Mouse (Mus musculus) heart, postnatal 0 days (tissue): ENCODE data around the gene Cacna1e.

Experiments
- CTCF ChIP-seq: IDR thresholded peaks from 2 replicates; pipeline ENCODE4 v1.5.1; 2016; ENCODE audit warnings: antibody characterized with exemption, control low read depth, low read depth
- EP300 ChIP-seq: IDR thresholded peaks from 2 replicates; pipeline ENCODE4 v1.6.1; 2016; ENCODE audit warnings: antibody characterized with exemption, low read depth

DNA sequence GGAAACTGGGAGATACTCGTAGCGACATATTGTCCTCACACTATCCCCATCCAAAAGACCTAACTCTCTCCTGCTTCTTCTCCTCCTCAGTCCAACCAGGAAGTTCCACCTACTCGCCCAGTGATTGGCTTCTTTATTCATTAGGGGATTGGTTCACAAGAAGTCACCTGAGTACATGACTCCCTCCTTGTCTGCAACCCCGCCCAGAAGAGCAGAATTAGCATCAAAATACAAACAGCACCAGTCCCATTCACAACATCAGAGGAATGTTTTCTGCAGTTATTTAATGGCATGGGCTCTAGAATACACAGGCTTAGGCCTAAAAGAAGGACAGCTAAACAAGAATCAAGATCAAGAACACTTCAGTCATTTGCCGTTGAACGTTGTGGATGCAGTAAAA lies 139.1 kb downstream of the Cacna1e start:
- no peak for TF ChIP-seq CTCF
- TF ChIP-seq EP300 = no peak
